Mouse (Mus musculus) limb, embryonic 12.5 days (tissue): ENCODE results near the gene Sult6b2. TPM values are rescaled to one million over a fixed set of nuclear protein-coding genes. Genes with fewer than 3 reads are reported as not detected.

ENCODE experiments used
- ATAC-seq: fragments of 200-750 bp; cut with Nextera tagmentation; 2 replicates; pipeline ENCODE4 v1.8.0; 2017; ENCODE audit warnings: low read depth, moderate TSS enrichment; ENCODE audit not compliant: insufficient number of reproducible peaks, insufficient read depth, low FRiP score, low TSS enrichment
- H3K27ac ChIP-seq: fragments of 300-500 bp; sonication (generic); 2 replicates; pipeline ENCODE4 v1.5.1; 2016; ENCODE audit warnings: mild to moderate bottlenecking, moderate library complexity
- H3K27me3 ChIP-seq: fragments of 300-500 bp; sonication (generic); 2 replicates; pipeline ENCODE4 v1.6.1; 2016; ENCODE audit warnings: mild to moderate bottlenecking, moderate library complexity
- H3K36me3 ChIP-seq: fragments of 300-500 bp; sonication (generic); 2 replicates; pipeline ENCODE4 v1.6.1; 2016; ENCODE audit warnings: mild to moderate bottlenecking, moderate library complexity
- H3K4me1 ChIP-seq: fragments of 300-500 bp; sonication (generic); replicated peaks from 2 replicates; pipeline ENCODE4 v1.6.1; 2016
- H3K4me2 ChIP-seq: fragments of 300-500 bp; sonication (generic); 2 replicates; pipeline ENCODE4 v1.6.1; 2016; ENCODE audit warnings: mild to moderate bottlenecking, moderate library complexity
- H3K4me3 ChIP-seq: fragments of 300-500 bp; sonication (generic); replicated peaks from 2 replicates; pipeline ENCODE4 v1.5.1; 2016; ENCODE audit warnings: mild to moderate bottlenecking
- H3K9ac ChIP-seq: fragments of 300-500 bp; sonication (generic); replicated peaks from 2 replicates; pipeline ENCODE4 v1.6.1; 2016; ENCODE audit warnings: mild to moderate bottlenecking, moderate library complexity
- H3K9me3 ChIP-seq: fragments of 300-500 bp; sonication (generic); 2 replicates; pipeline ENCODE4 v1.6.1; 2016; ENCODE audit warnings: mild to moderate bottlenecking, moderate library complexity
- WGBS: fragments of 180-500 bp; shearing (Covaris S2); methylation state at CpG from one replicate; pipeline ENCODE4 v1.1.7; 2016; 5-methylcytosine and 5-hydroxymethylcytosine counted together
- polyA plus RNA-seq: library from polyadenylated mRNA; unstranded; fragments of >200 nt; fragmentation: Nextera tagmentation; extraction: Ambion mirVana; gene quantifications from 2 replicates; pipeline ENCODE4 v1.2.1, GENCODE M21; 2016

Sult6b2 gene
- polyA plus RNA-seq, 1 experiment from 2014 or later = not detected

- Histone ChIP-seq H3K4me2 (no peak overlapping the region), H3K27me3 (no peaks in the 10 kb centered on the region), H3K9ac (no peak overlapping the region), H3K4me3 (no peak overlapping the region), H3K4me1 (no peaks in the 10 kb centered on the region), H3K36me3 (no peaks in the 10 kb centered on the region), H3K27ac (no peak overlapping the region), H3K9me3 (no peaks in the 10 kb centered on the region)
- 63% methylated on average over 13 of the region's 13 CpGs for WGBS
- ATAC-seq = no peak
Observed at GRCm38 (mm10) chr6:142792241-142792968, 11.9 kb downstream of the Sult6b2 start.

GRCm38 (mm10) chr6:142789736-142790135, 14.6 kb downstream of the Sult6b2 start:
- no peaks in the 10 kb centered on the region for H3K9me3 ChIP-seq
- 94% methylated on average over 10 of the region's 10 CpGs for WGBS
- H3K27ac ChIP-seq = no peak overlapping the region
- no peaks in the 10 kb centered on the region for H3K36me3 ChIP-seq
- no peak overlapping the region for H3K4me2 ChIP-seq
- H3K27me3 ChIP-seq = no peaks in the 10 kb centered on the region
- no peak overlapping the region for H3K4me3 ChIP-seq
- no peak overlapping the region for H3K9ac ChIP-seq
- no peak for ATAC-seq
- H3K4me1 ChIP-seq = no peaks in the 10 kb centered on the region

GRCm38 (mm10) chr6:142788042-142788987, 16.0 kb downstream of the Sult6b2 start:
- 46% methylated on average over 18 of the region's 18 CpGs for WGBS
- Histone ChIP-seq H3K27me3 (no peaks in the 10 kb centered on the region), H3K36me3 (no peaks in the 10 kb centered on the region), H3K9ac (no peak overlapping the region), H3K9me3 (no peaks in the 10 kb centered on the region), H3K4me2 (no peak overlapping the region; the same call in 1 of the 2 replicates), H3K4me1 (no peaks in the 10 kb centered on the region), H3K4me3 (no peak overlapping the region), H3K27ac (no peak overlapping the region)
- ATAC-seq = no peak

- H3K4me1 ChIP-seq = no peaks in the 10 kb centered on the region
- H3K27me3 ChIP-seq = no peaks in the 10 kb centered on the region
- no peak overlapping the region for H3K4me2 ChIP-seq
- H3K9me3 ChIP-seq = no peaks in the 10 kb centered on the region
- no peak overlapping the region for H3K27ac ChIP-seq
- WGBS = 87% methylated on average over 21 of the region's 21 CpGs
- no peak overlapping the region for H3K4me3 ChIP-seq
- no peaks in the 10 kb centered on the region for H3K36me3 ChIP-seq
- ATAC-seq = no peak
- no peak overlapping the region for H3K9ac ChIP-seq
Observed at GRCm38 (mm10) chr6:142786106-142786505, 18.2 kb downstream of the Sult6b2 start.

- Histone ChIP-seq H3K27me3 (no peaks in the 10 kb centered on the region), H3K9me3 (no peaks in the 10 kb centered on the region), H3K27ac (no peak overlapping the region), H3K4me2 (no peak overlapping the region), H3K9ac (no peak overlapping the region), H3K4me3 (no peak overlapping the region), H3K4me1 (no peaks in the 10 kb centered on the region), H3K36me3 (no peaks in the 10 kb centered on the region)
- ATAC-seq = no peak
- 39% methylated on average over 4 of the region's 4 CpGs for WGBS
Observed at GRCm38 (mm10) chr6:142785343-142785742, 19.0 kb downstream of the Sult6b2 start.

- ATAC-seq = no peak
- Histone ChIP-seq H3K9ac (no peak overlapping the region), H3K4me3 (no peak overlapping the region), H3K4me1 (no peaks in the 10 kb centered on the region), H3K4me2 (no peak overlapping the region), H3K9me3 (no peaks in the 10 kb centered on the region), H3K27me3 (no peaks in the 10 kb centered on the region), H3K27ac (no peak overlapping the region), H3K36me3 (no peaks in the 10 kb centered on the region)
- 60% methylated on average over 7 of the region's 7 CpGs for WGBS
Observed at GRCm38 (mm10) chr6:142781286-142781685, 23.0 kb downstream of the Sult6b2 start.

GRCm38 (mm10) chr6:142780574-142781033, 23.7 kb downstream of the Sult6b2 start:
- H3K36me3 ChIP-seq = 0 out of 2 replicates have a peak, but pooled peaks cover 3% of the 10 kb centered on the region
- no peaks in the 10 kb centered on the region for H3K4me1 ChIP-seq
- H3K4me2 ChIP-seq = no peak overlapping the region
- ATAC-seq = no peak
- no peaks in the 10 kb centered on the region for H3K27me3 ChIP-seq
- H3K9ac ChIP-seq = no peak overlapping the region
- no peak overlapping the region for H3K4me3 ChIP-seq
- H3K27ac ChIP-seq = no peak overlapping the region
- H3K9me3 ChIP-seq = no peaks in the 10 kb centered on the region
- 82% methylated on average over 4 of the region's 4 CpGs for WGBS

GRCm38 (mm10) chr6:142779812-142780573, 24.3 kb downstream of the Sult6b2 start:
- Histone ChIP-seq H3K27me3 (no peaks in the 10 kb centered on the region), H3K36me3 (peaks cover 3% of the 10 kb centered on the region; the same call in 1 of the 2 replicates), H3K4me1 (no peaks in the 10 kb centered on the region), H3K9me3 (no peaks in the 10 kb centered on the region), H3K4me2 (no peak overlapping the region), H3K27ac (no peak overlapping the region), H3K9ac (no peak overlapping the region), H3K4me3 (no peak overlapping the region)
- whole genome bisulfite sequencing = 73% methylated on average over 14 of the region's 14 CpGs
- ATAC-seq = no peak

- Histone ChIP-seq H3K4me1 (no peaks in the 10 kb centered on the region), H3K9ac (no peak overlapping the region), H3K27ac (no peak overlapping the region), H3K9me3 (no peaks in the 10 kb centered on the region), H3K27me3 (no peaks in the 10 kb centered on the region), H3K4me2 (no peak overlapping the region), H3K4me3 (no peak overlapping the region), H3K36me3 (peaks cover 9% of the 10 kb centered on the region; the same call in 1 of the 2 replicates)
- ATAC-seq = no peak
- 57% methylated on average over 11 of the region's 11 CpGs for WGBS
Observed at GRCm38 (mm10) chr6:142779045-142779811, 25.1 kb downstream of the Sult6b2 start.

GRCm38 (mm10) chr6:142776935-142777334, 27.4 kb downstream of the Sult6b2 start:
- H3K27me3 ChIP-seq = no peaks in the 10 kb centered on the region
- peaks cover 31% of the 10 kb centered on the region for H3K36me3 ChIP-seq
- H3K4me2 ChIP-seq = no peak overlapping the region
- WGBS = 79% methylated on average over 4 of the region's 4 CpGs
- no peaks in the 10 kb centered on the region for H3K4me1 ChIP-seq
- ATAC-seq = no peak
- H3K9me3 ChIP-seq = no peaks in the 10 kb centered on the region
- no peak overlapping the region for H3K4me3 ChIP-seq
- H3K9ac ChIP-seq = no peak overlapping the region
- no peak overlapping the region for H3K27ac ChIP-seq
